Mouse (Mus musculus) heart, embryonic 12.5 days (tissue): ENCODE measurements at regions not wholly inside any gene's neighbourhood (a gene's known extent, or its start where the extent isn't known, plus 50 kb on each side); places are given as distances from the start of the nearest gene placed in this dataset.
"Not testable (repeated sequence)": the region's sequence is repeated elsewhere in the genome, so short reads cannot be mapped to it uniquely, and the experiment has no call there.

Experiments
- ATAC-seq: fragments of 200-750 bp; cut with Nextera tagmentation; 2 replicates; pipeline ENCODE4 v1.8.0; 2017; ENCODE audit warnings: moderate TSS enrichment, moderate library complexity; ENCODE audit not compliant: insufficient number of reproducible peaks, low FRiP score
- H3K27ac ChIP-seq: fragments of 300-500 bp; sonication (generic); 2 replicates; pipeline ENCODE4 v1.5.1; 2016; ENCODE audit warnings: mild to moderate bottlenecking, moderate library complexity; ENCODE audit not compliant: poor library complexity, severe bottlenecking
- H3K27me3 ChIP-seq: fragments of 300-500 bp; sonication (generic); replicated peaks from 2 replicates; pipeline ENCODE4 v1.6.1; 2016; ENCODE audit warnings: mild to moderate bottlenecking, moderate library complexity
- H3K36me3 ChIP-seq: fragments of 300-500 bp; sonication (generic); 2 replicates; pipeline ENCODE4 v1.6.1; 2016; ENCODE audit warnings: mild to moderate bottlenecking, moderate library complexity
- H3K4me1 ChIP-seq: fragments of 300-500 bp; sonication (generic); replicated peaks from 2 replicates; pipeline ENCODE4 v1.6.1; 2016; ENCODE audit warnings: mild to moderate bottlenecking
- H3K4me2 ChIP-seq: fragments of 300-500 bp; sonication (generic); 2 replicates; pipeline ENCODE4 v1.6.1; 2016; ENCODE audit warnings: mild to moderate bottlenecking, moderate library complexity
- H3K4me3 ChIP-seq: fragments of 300-500 bp; sonication (generic); 2 replicates; pipeline ENCODE4 v1.5.1; 2016; ENCODE audit warnings: mild to moderate bottlenecking
- H3K9ac ChIP-seq: fragments of 300-500 bp; sonication (generic); 2 replicates; pipeline ENCODE4 v1.6.1; 2016; ENCODE audit warnings: mild to moderate bottlenecking, moderate library complexity
- H3K9me3 ChIP-seq: fragments of 300-500 bp; sonication (generic); replicated peaks from 2 replicates; pipeline ENCODE4 v1.6.1; 2016; ENCODE audit warnings: mild to moderate bottlenecking, moderate library complexity
- WGBS: fragments of 180-500 bp; shearing (Covaris S2); methylation state at CpG from one replicate; pipeline ENCODE4 v1.1.7; 2016; 5-methylcytosine and 5-hydroxymethylcytosine counted together

DNA sequence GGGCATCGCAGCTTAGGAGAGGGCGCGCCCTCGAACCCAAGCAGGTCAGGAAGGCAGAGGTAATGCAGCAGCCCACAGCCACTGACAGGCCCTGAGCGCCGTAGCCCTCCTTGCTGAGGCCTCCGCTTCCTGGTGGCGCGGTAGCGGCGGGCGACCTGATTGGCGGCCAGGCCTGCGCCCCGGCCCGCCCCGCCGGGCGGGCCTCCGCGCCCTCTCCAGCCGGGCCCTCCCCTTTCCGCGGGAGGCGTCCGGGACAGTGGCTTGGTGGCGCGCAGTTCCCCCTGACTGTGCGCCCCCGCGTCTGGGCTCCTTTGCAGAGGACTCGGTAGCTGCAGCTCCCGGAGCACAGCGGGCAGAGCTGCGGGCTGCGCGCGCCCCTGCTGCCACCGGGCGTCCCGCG lies 242.1 kb downstream of the Gm21863 start:
- peak overlapping the region; percentile 67 for H3K4me2 ChIP-seq
- H3K9ac ChIP-seq: peak overlapping the region; percentile 74; the same call in 1 of the 2 replicates
- WGBS: 0% methylated on average over 40 of the region's 42 CpGs

DNA sequence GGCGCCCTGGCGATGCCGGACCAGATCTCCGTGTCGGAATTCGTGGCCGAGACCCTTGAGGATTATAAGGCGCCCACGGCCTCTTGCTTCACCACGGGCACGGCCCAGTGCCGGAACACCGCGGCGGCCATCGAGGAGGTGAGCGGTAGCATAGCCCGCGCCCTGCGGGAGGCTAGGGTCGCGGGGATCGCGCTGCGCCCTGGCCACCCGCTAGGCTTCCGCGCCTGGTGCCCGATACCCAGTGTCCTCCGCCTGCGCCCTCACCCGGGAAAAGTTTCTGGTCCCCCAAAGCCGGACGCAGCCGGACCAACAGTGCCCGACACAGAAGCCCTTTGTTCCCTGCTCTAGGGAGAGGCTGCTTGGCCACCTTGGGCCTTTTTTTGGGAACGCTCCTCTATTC lies 242.6 kb downstream of the Gm21863 start:
- not testable (repeated sequence) for H3K4me1 ChIP-seq, H3K27ac ChIP-seq, ATAC-seq, H3K27me3 ChIP-seq, H3K36me3 ChIP-seq, H3K9me3 ChIP-seq
- peak overlapping the region; percentile 67 for H3K4me2 ChIP-seq
- peak overlapping the region; percentile 74 for H3K9ac ChIP-seq
- H3K4me3 ChIP-seq: peak overlapping the region; percentile 65
- 1% methylated on average over 37 of the region's 37 CpGs for WGBS

More for the DNA sequence above, 242.1 kb downstream of the Gm21863 start:
- H3K27ac ChIP-seq, H3K9me3 ChIP-seq, H3K36me3 ChIP-seq, H3K4me1 ChIP-seq, H3K27me3 ChIP-seq, ATAC-seq: not testable (repeated sequence)
- peak overlapping the region; percentile 65 for H3K4me3 ChIP-seq

DNA sequence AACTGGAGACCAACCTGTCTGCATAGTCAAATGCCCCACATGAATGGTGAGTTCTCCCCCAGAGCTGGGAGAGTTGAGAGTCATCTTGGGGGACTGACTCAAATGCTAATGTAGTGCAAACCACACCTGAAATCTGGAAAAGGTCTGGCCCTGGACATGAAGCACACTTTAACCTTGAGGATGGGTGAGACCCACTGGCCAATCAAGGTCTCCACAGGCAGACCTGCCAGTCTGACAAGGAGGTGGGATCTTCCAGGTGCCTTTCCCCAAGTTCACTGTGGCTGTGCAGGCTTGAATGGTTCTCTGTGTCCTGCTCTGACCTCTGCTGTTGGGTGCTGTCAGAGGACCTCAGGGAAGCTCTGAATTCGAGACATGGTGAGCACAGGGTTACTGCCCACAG lies 269.6 kb downstream of the Gm21863 start:
- not testable (repeated sequence) for H3K27me3 ChIP-seq

DNA sequence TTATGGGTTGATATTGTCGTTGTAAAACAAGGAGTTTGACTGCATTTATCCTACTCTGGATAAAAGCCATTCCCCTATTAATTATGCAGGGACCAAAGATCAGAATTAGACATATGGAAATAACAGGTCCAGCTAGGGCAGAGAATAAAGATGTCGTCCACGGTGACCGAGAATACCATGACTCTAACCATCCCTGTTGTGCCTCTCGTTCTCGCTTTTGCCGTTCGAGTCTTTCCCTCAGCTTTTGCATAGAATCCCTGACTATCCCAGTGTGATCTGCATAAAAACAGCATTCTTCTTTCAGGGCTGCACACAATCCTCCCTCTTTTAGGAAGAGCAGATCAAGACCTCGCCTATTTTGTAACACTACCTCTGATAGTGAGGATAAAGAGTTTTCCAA lies 272.5 kb downstream of the Gm21863 start:
- H3K4me1 ChIP-seq, H3K4me3 ChIP-seq, H3K27me3 ChIP-seq, H3K27ac ChIP-seq, ATAC-seq, H3K4me2 ChIP-seq, H3K9ac ChIP-seq: not testable (repeated sequence)
- 75% methylated on average over 9 of the region's 9 CpGs for WGBS
- Histone ChIP-seq H3K9me3 (peaks cover 60% of the 10 kb centered on the region), H3K36me3 (peaks cover 30% of the 10 kb centered on the region)

More for the DNA sequence above, 269.6 kb downstream of the Gm21863 start:
- 0 out of 2 replicates have a peak, but pooled peaks cover 17% of the 10 kb centered on the region for H3K36me3 ChIP-seq
- H3K4me3 ChIP-seq, H3K9ac ChIP-seq, H3K27ac ChIP-seq, ATAC-seq, H3K4me2 ChIP-seq, H3K4me1 ChIP-seq: not testable (repeated sequence)
- H3K9me3 ChIP-seq: peaks cover 39% of the 10 kb centered on the region
- WGBS: 79% methylated on average over 1 of the region's 1 CpGs

DNA sequence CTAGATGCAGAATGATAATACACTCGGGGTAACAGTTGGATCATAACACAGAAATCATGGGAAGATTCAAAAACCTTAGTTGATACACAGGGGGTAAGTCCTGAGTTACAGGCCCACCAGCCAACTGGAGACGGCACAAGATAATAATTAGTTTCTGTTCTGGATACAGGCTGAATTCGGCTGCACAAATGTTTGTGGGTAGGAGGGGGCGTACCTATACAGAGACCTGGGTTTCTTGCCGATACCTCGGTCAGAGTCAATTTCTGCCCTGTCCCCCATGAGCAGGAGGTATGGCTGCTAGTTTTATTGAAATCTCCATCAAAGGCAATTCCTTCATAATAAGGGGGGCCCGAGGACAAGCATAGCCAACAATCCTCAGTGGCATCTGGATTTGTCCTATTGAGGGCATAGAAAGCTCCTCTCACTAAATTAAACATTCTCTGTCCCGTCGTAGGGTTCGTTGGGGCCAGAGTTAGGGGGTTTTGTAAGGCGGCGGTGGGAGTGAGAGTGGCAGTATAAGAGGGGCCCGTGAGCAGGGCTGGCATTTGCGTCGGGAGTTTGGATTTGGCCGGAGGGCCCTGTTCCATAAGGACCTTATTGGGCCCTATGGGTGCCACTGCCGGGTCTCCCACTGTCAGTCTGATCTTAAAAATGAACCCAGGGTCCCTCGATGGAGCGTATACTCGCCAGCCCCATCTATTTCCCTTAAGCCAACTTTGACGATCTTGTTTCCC lies 273.3 kb downstream of the Gm21863 start:
- 68% methylated on average over 21 of the region's 21 CpGs for WGBS
- peaks cover 68% of the 10 kb centered on the region for H3K9me3 ChIP-seq
- not testable (repeated sequence) for ATAC-seq, H3K4me3 ChIP-seq, H3K9ac ChIP-seq, H3K27me3 ChIP-seq, H3K4me2 ChIP-seq, H3K27ac ChIP-seq, H3K4me1 ChIP-seq
- H3K36me3 ChIP-seq: peaks cover 28% of the 10 kb centered on the region

DNA sequence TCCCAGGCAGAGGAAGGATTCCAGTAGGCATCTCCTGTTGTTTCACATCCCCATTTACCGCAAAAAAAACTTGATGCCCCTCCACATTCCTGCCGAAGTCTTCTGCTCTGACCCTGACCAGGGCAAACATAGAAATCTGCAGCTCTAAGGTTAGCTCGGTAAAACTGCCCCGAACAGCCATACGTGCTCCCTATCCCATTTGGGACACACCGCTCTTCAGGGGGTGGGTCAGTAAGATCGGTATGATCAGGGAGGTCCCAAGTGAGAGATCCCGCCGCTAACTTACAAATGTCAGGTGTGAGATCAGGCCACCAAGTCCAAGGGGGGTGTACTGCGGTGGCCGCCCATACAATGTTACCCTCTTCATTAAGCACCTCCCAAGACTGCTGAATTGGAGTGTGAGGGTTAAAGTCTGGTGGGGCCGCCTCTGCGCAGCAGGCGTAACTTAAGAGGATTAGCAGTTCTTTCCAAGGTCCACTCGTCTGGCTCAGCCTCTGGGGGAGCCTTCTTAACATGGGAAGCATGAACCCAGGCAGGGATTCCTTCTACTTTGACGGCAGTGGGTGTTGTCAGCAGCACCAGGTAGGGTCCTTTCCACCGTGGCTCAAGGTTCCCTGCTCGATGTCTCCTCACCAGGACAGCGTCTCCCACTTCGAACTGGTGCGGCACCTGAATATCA lies 274.2 kb downstream of the Gm21863 start:
- H3K4me3 ChIP-seq, H3K27ac ChIP-seq, H3K27me3 ChIP-seq, ATAC-seq, H3K4me2 ChIP-seq, H3K9ac ChIP-seq, H3K4me1 ChIP-seq: not testable (repeated sequence)
- Histone ChIP-seq H3K36me3 (peaks cover 33% of the 10 kb centered on the region), H3K9me3 (peaks cover 77% of the 10 kb centered on the region)
- WGBS: 63% methylated on average over 21 of the region's 21 CpGs

DNA sequence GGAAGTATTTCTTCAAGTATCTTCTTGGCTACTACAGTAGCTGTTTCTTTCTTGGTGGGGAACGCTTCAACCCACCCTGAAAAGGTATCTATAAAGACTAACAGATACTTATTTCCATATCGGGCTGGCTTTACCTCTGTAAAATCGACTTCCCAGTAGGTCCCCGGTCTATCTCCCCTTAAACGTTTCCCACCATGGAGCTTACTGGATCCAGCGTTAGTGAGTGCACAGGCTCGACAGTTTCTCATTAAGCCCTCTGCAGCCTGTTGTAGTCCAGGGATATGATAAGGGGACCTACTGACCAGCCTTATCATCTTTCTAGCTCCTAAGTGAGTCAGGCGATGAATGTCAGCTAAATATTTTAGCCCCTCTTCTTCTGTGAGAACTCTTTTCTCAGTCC lies 275.1 kb downstream of the Gm21863 start:
- H3K9ac ChIP-seq, ATAC-seq, H3K4me3 ChIP-seq, H3K4me2 ChIP-seq, H3K4me1 ChIP-seq, H3K27ac ChIP-seq, H3K27me3 ChIP-seq: not testable (repeated sequence)
- H3K9me3 ChIP-seq: peaks cover 80% of the 10 kb centered on the region
- 71% methylated on average over 8 of the region's 8 CpGs for WGBS
- peaks cover 35% of the 10 kb centered on the region for H3K36me3 ChIP-seq

DNA sequence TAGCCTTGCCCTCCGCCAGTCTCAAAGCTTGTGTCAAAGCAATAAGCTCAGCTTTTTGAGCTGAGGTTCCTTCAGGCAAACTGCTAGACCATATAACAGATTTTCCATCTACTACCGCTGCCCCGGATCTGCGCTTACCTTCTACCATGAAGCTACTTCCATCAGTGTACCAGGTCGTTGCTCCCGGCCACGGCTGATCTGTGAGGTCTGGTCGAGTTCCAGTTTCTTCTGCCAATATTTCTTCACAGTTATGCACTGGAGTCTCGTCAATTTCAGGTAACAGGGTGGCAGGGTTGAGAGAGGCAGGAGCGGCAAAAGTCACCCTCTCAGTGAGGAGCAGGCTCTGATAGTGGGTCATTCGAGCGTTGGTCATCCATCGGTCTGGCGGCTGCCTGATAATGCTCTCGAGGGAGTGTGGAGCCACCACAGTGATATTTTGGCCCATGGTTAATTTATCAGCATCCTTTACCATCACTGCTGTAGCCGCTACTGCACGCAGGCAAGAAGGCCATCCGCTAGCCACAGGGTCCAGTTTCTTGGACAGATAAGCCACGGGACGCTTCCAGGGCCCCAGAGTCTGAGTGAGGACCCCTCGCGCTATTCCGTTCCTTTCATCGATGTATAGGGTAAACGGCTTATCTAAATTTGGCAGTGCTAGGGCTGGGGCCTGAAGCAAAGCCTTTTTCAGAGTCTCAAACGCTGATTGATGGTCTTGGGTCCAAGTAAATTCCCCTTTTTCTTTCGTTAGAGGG lies 276.0 kb downstream of the Gm21863 start:
- H3K27me3 ChIP-seq: peaks cover 3% of the 10 kb centered on the region; the same call in 1 of the 2 replicates
- H3K4me1 ChIP-seq: no peaks in the 10 kb centered on the region
- peaks cover 76% of the 10 kb centered on the region for H3K9me3 ChIP-seq
- H3K9ac ChIP-seq: no peak overlapping the region
- H3K36me3 ChIP-seq: peaks cover 35% of the 10 kb centered on the region
- no peak overlapping the region for H3K4me2 ChIP-seq
- no peak overlapping the region for H3K4me3 ChIP-seq
- no peak for ATAC-seq
- no peak overlapping the region for H3K27ac ChIP-seq
- 64% methylated on average over 27 of the region's 27 CpGs for WGBS

DNA sequence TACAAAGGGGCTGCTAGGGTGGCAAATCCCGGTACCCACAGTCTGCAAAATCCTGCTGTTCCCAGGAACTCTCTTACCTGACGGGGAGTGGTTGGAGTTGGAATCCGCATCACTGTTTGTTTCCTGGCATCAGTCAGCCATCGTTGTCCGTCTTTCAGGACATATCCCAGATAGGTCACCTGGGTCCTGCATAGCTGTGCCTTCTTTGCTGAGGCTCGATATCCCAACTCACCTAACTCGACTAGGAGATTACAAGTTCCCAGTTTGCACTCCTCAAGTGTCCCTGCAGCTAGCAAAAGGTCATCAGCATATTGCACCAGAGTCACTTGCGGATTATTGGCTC lies 276.6 kb downstream of the Gm21863 start:
- Histone ChIP-seq H3K27me3 (peaks cover 3% of the 10 kb centered on the region; the same call in 1 of the 2 replicates), H3K9ac (no peak overlapping the region), H3K4me3 (no peak overlapping the region), H3K27ac (no peak overlapping the region), H3K36me3 (peaks cover 35% of the 10 kb centered on the region), H3K9me3 (peaks cover 76% of the 10 kb centered on the region), H3K4me2 (no peak overlapping the region), H3K4me1 (no peaks in the 10 kb centered on the region)
- no peak for ATAC-seq
- WGBS: 64% methylated on average over 8 of the region's 8 CpGs

DNA sequence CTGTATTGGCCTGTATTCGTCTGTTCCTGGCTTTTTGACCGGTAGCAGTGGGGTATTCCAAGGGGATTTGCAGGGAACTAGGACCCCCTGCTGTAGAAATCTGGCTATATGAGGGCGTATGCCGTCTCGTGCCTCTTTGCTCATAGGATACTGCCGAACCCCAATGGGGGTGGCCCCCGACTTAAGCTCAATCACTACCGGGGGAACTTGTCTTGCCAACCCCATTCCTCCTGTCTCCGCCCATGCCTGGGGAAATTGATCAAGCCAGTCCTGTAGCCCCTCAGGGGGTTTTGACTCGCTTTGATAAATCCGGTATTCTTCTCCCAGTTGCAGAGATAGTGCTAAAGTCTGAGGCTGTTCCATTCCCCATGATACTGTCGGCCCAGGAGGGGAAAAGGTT lies 277.2 kb downstream of the Gm21863 start:
- WGBS: 62% methylated on average over 12 of the region's 12 CpGs
- Histone ChIP-seq H3K9ac (no peak overlapping the region), H3K4me2 (no peak overlapping the region), H3K4me1 (no peaks in the 10 kb centered on the region), H3K9me3 (peaks cover 76% of the 10 kb centered on the region), H3K36me3 (peaks cover 35% of the 10 kb centered on the region), H3K27me3 (peaks cover 3% of the 10 kb centered on the region; the same call in 1 of the 2 replicates), H3K27ac (no peak overlapping the region), H3K4me3 (no peak overlapping the region)
- ATAC-seq: peak; percentile 43

DNA sequence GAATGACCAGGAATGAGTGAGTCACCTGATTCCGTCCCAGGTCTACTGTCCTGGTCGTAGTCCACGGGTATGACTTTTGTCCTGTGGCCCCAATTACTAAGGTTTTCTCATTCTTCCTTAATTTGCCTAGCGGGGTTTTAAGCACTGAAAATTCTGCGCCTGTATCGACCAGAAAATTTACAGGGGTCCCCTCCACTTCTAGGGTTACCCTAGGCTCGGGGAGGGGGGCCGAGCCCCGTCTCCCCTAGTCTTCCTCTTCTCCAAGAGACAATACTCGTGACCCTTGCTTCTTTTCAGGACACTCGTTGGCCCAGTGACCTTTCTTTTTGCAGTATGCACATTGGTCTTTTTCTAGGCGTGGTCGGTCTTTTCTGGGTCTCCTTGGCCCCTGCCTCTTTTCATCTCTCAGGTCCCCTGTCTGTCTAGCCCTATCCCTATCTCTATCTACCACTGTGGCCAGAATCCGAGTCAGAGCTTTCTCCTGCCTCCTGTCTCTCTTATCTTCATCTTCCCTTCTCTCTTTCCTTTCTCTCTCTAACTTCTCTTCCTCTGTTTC lies 277.8 kb downstream of the Gm21863 start:
- peaks cover 3% of the 10 kb centered on the region; the same call in 1 of the 2 replicates for H3K27me3 ChIP-seq
- peak; percentile 9; the same call in 1 of the 2 replicates for ATAC-seq
- H3K9me3 ChIP-seq: peaks cover 72% of the 10 kb centered on the region
- no peak overlapping the region for H3K4me3 ChIP-seq
- 63% methylated on average over 14 of the region's 14 CpGs for WGBS
- H3K27ac ChIP-seq: no peak overlapping the region
- no peak overlapping the region for H3K4me2 ChIP-seq
- H3K36me3 ChIP-seq: peaks cover 35% of the 10 kb centered on the region
- H3K4me1 ChIP-seq: no peaks in the 10 kb centered on the region
- no peak overlapping the region for H3K9ac ChIP-seq
